Mouse (Mus musculus) midbrain, embryonic 14.5 days (tissue): ENCODE results near the gene Lrsam1. TPM values are rescaled to one million over a fixed set of nuclear protein-coding genes. Genes with fewer than 3 reads are reported as not detected.
A peak's percentile ranks its signal among the peaks of the same experiment; 100 is the strongest.

Experiments used
- ATAC-seq: fragments of 200-750 bp; cut with Nextera tagmentation; 2 replicates; pipeline ENCODE4 v1.8.0; 2017; ENCODE audit warnings: moderate number of reproducible peaks, moderate library complexity; ENCODE audit not compliant: low FRiP score, low TSS enrichment
- DNase-seq: peaks from one replicate; pipeline ENCODE4 v3.0.0-alpha.2; 2015
- H3K27ac ChIP-seq: fragments of 300-500 bp; sonication (generic); replicated peaks from 2 replicates; pipeline ENCODE4 v1.5.1; 2014; ENCODE audit warnings: mild to moderate bottlenecking, low read depth, low read length, moderate library complexity
- H3K27me3 ChIP-seq: fragments of 300-500 bp; sonication (generic); 2 replicates; pipeline ENCODE4 v1.6.1; 2014; ENCODE audit warnings: low read length, control low read depth, mixed read lengths; ENCODE audit not compliant: control insufficient read depth, insufficient read depth
- H3K36me3 ChIP-seq: fragments of 300-500 bp; sonication (generic); 2 replicates; pipeline ENCODE4 v1.6.1; 2014; ENCODE audit warnings: low read length, control low read depth; ENCODE audit not compliant: control insufficient read depth, insufficient read depth
- H3K4me1 ChIP-seq: fragments of 300-500 bp; sonication (generic); 2 replicates; pipeline ENCODE4 v1.6.1; 2014; ENCODE audit warnings: mild to moderate bottlenecking, antibody characterized with exemption, low read length, control low read depth; ENCODE audit not compliant: control insufficient read depth, insufficient read depth
- H3K4me2 ChIP-seq: fragments of 300-500 bp; sonication (generic); 2 replicates; pipeline ENCODE4 v1.6.1; 2014; ENCODE audit warnings: mild to moderate bottlenecking, low read length, moderate library complexity
- H3K4me3 ChIP-seq: fragments of 300-500 bp; sonication (generic); replicated peaks from 2 replicates; pipeline ENCODE4 v1.5.1; 2014; ENCODE audit warnings: low read depth, low read length
- H3K9ac ChIP-seq: fragments of 300-500 bp; sonication (generic); replicated peaks from 2 replicates; pipeline ENCODE4 v1.6.1; 2014; ENCODE audit warnings: mild to moderate bottlenecking, low read length, moderate library complexity
- H3K9me3 ChIP-seq: fragments of 300-500 bp; sonication (generic); 2 replicates; pipeline ENCODE4 v1.6.1; 2016; ENCODE audit warnings: low read length, control low read depth, mixed read lengths; ENCODE audit not compliant: control insufficient read depth
- WGBS: fragments of 180-500 bp; shearing (Covaris S2); extraction: QIAGEN DNeasy Blood & Tissue Kit; methylation state at CpG from one replicate; pipeline ENCODE4 v1.1.7; 2014; 5-methylcytosine and 5-hydroxymethylcytosine counted together
- polyA plus RNA-seq: library from polyadenylated mRNA; unstranded; fragments of >200 nt; fragmentation: Nextera tagmentation; extraction: Ambion mirVana; gene quantifications from 2 replicates; pipeline ENCODE4 v1.2.1, GENCODE M21; 2014

The Lrsam1 gene
- polyA plus RNA-seq, 1 experiment from 2014 or later: 19.8 TPM

DNA sequence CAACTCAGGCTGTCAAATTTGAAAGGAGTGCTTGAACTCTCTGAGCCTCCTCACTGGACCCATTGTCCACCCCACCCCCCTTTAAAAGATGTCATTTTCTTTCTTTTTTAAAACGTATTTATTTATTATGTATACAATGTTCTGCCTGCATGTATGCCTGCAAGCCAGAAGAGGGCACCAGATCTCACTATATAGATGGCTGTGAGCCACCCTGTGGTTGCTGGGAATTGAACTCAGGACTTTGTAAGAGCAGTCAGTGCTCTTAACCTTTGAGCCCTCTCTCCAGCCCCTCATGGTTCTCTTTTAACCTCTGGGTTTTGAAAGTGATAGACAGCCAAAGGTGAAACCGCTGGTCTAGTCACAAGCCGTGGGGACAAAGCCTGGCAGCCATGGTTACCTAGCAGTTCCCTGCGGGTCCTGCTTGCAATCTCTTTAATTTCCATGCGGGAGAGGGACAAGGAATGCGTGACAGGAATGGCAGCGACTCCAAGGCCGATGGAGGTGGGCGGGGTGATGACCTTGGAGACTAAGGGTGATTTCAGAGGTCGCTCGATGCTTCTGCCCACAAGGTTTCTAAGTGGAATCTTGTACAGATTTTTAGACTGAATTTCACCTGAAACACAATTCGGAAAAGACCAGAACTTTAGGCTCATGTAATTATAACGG, 28.9 kb upstream of the Lrsam1 start:
- 48% methylated on average over 13 of the region's 13 CpGs for WGBS
- H3K36me3 ChIP-seq: 0 out of 2 replicates have a peak, but pooled peaks cover 2% of the 10 kb centered on the region
- H3K4me1 ChIP-seq: no peaks in the 10 kb centered on the region
- H3K27me3 ChIP-seq: no peaks in the 10 kb centered on the region
- H3K4me2 ChIP-seq: no peak overlapping the region
- H3K9ac ChIP-seq: no peak overlapping the region
- ATAC-seq (no peak), DNase-seq (peak; percentile 59)
- H3K9me3 ChIP-seq: no peaks in the 10 kb centered on the region
- no peak overlapping the region for H3K27ac ChIP-seq
- no peak overlapping the region for H3K4me3 ChIP-seq

DNA sequence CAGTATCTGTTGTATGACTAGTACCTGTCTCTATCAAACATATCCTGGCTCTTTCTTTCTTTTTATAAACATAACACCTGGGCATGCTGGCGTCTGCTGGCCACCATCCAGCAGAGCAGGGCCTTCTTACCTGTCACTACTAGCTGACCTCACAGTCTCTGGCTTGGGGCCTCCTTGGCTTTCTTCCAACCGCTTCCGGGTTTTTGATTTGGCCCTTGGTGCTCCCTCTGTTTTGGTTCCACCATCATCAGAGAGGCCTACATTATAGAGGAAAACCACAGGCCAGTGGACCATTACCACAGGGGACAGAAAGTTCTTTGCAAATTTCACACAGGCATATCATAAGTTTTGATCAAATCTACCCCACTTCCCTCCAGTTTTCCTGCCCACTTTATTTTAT, 28.0 kb upstream of the Lrsam1 start:
- Histone ChIP-seq H3K9me3 (no peaks in the 10 kb centered on the region), H3K27ac (no peak overlapping the region), H3K36me3 (no peaks in the 10 kb centered on the region), H3K9ac (no peak overlapping the region), H3K4me1 (no peaks in the 10 kb centered on the region), H3K4me2 (no peak overlapping the region), H3K27me3 (no peaks in the 10 kb centered on the region), H3K4me3 (no peak overlapping the region)
- DNase-seq (no peak), ATAC-seq (no peak)
- 86% methylated on average over 3 of the region's 3 CpGs for WGBS

DNA sequence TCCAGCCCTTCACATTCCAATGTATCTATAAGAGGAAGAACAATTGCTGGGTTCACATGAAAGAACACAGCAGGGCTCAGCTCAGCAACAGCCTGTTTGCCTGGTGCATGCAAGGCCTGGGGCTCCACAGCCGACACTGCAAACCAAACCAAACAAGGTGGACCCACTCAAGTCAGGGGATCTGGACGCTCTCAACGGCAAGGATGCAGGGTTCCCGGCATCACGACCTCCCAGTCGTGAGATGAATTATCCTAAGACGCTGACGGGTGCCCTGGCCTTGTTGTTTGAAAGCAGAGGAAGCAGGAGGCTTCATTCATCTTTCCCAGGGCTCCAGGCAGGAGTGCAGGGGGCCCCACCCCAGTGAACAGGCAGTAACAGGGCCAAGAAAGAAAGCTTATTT, 24.4 kb upstream of the Lrsam1 start:
- no peak for DNase-seq
- no peaks in the 10 kb centered on the region for H3K27me3 ChIP-seq
- peaks cover 14% of the 10 kb centered on the region for H3K4me1 ChIP-seq
- H3K9me3 ChIP-seq: no peaks in the 10 kb centered on the region
- H3K4me2 ChIP-seq: no peak overlapping the region
- no peak overlapping the region for H3K4me3 ChIP-seq
- H3K36me3 ChIP-seq: no peaks in the 10 kb centered on the region
- H3K9ac ChIP-seq: no peak overlapping the region
- WGBS: 67% methylated on average over 8 of the region's 8 CpGs
- no peak for ATAC-seq
- H3K27ac ChIP-seq: no peak overlapping the region

DNA sequence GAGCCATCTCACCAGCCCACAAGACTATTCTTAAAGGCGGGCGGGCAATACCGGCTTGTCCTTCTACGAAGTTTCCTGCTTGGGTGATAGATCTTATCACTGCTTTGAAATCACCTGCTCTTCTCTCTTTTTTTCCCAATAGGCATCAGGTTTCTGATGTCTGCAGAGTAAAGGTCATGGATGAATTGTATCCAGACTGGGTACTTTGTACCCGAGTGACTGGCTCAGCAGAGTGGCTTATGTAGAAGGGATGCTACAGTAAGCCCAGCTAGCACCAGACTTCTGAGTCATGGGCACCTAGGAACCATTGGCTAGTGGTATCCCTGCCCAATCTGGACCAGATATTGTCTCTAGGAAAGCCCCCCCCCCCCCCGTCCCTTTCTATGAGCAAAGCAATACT, 22.2 kb upstream of the Lrsam1 start:
- Histone ChIP-seq H3K27me3 (no peaks in the 10 kb centered on the region), H3K9ac (no peak overlapping the region), H3K27ac (no peak overlapping the region), H3K4me2 (no peak overlapping the region), H3K4me1 (peaks cover 19% of the 10 kb centered on the region), H3K9me3 (no peaks in the 10 kb centered on the region), H3K36me3 (no peaks in the 10 kb centered on the region), H3K4me3 (no peak overlapping the region)
- DNase-seq (no peak), ATAC-seq (no peak)
- WGBS: 49% methylated on average over 6 of the region's 6 CpGs

GRCm38 (mm10) chr2:32982700-32983099, 21.3 kb upstream of the Lrsam1 start:
- no peak overlapping the region for H3K9ac ChIP-seq
- H3K4me2 ChIP-seq: peak overlapping the region; percentile 76
- no peak overlapping the region for H3K27ac ChIP-seq
- no peaks in the 10 kb centered on the region for H3K27me3 ChIP-seq
- WGBS: 8% methylated on average over 4 of the region's 4 CpGs
- ATAC-seq (no peak), DNase-seq (no peak)
- H3K4me3 ChIP-seq: peak overlapping the region; percentile 80
- peaks cover 19% of the 10 kb centered on the region for H3K4me1 ChIP-seq
- H3K9me3 ChIP-seq: no peaks in the 10 kb centered on the region
- H3K36me3 ChIP-seq: no peaks in the 10 kb centered on the region

DNA sequence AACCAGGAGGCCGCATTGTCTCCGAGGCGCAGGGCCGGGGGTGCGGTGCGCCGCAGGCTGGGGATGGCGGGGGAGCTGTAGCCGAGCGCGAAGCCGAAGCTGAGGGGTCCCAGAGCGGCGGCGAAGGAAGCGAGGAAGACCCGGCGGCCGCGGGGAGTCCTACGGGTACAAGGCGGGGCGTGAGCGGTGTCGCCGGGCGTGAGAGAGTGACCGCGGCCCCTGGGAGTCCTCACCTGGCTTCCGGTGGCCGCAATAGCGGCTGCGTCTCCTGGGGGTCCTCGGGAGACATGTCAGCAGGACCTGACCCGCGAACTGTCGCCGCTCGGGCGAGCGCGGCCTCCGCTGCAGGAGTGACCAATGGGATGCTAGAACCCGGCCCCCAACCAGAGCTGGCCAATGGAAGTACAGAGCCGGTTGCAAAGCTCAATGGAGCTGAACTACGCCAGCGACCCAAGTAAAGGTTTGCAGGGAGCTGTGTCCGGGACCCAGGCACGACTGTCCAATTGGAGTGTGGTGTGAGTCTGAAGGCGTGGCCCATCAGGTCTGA, 20.4 kb upstream of the Lrsam1 start, which contains the start of gene Slc2a8:
TSS of gene Slc2a8 (minus strand) at position 359 of the 547 bp plus-strand sequence.
- DNase-seq: peak; percentile 94
- Histone ChIP-seq H3K27ac (peak within 1 kb of the TSS; percentile 70), H3K9ac (peak within 1 kb of the TSS; percentile 88), H3K9me3 (no peaks in the 10 kb centered on the region), H3K4me3 (peak within 1 kb of the TSS; percentile 80), H3K27me3 (no peaks in the 10 kb centered on the region), H3K4me2 (peak within 1 kb of the TSS; percentile 76), H3K4me1 (peaks cover 19% of the 10 kb centered on the region), H3K36me3 (peaks cover under 1% of the 10 kb centered on the region; the same call in 1 of the 2 replicates)
- ATAC-seq: peak; percentile 97
- WGBS: under 1% methylated on average over 50 of the region's 50 CpGs

- ATAC-seq: peak; percentile 31; the same call in 1 of the 2 replicates
Measured at GRCm38 (mm10) chr2:32981281-32981680, 19.9 kb upstream of the Lrsam1 start.

GRCm38 (mm10) chr2:32979675-32980074, 18.3 kb upstream of the Lrsam1 start:
- H3K4me3 ChIP-seq: no peak overlapping the region
- no peaks in the 10 kb centered on the region for H3K9me3 ChIP-seq
- DNase-seq (no peak), ATAC-seq (no peak)
- H3K36me3 ChIP-seq: peaks cover 20% of the 10 kb centered on the region
- WGBS: 91% methylated on average over 7 of the region's 7 CpGs
- H3K9ac ChIP-seq: no peak overlapping the region
- no peak overlapping the region for H3K27ac ChIP-seq
- no peak overlapping the region for H3K4me2 ChIP-seq
- no peaks in the 10 kb centered on the region for H3K27me3 ChIP-seq
- peaks cover 19% of the 10 kb centered on the region for H3K4me1 ChIP-seq

More at GRCm38 (mm10) chr2:32981281-32981680, 19.9 kb upstream of the Lrsam1 start:
- H3K4me3 ChIP-seq: peak overlapping the region; percentile 80
- peaks cover 5% of the 10 kb centered on the region; the same call in 1 of the 2 replicates for H3K36me3 ChIP-seq
- peak; percentile 41 for DNase-seq
- peak overlapping the region; percentile 88 for H3K9ac ChIP-seq
- H3K27me3 ChIP-seq: no peaks in the 10 kb centered on the region
- no peaks in the 10 kb centered on the region for H3K9me3 ChIP-seq
- H3K4me1 ChIP-seq: peaks cover 19% of the 10 kb centered on the region
- WGBS: 1% methylated on average over 23 of the region's 23 CpGs
- peak overlapping the region; percentile 70 for H3K27ac ChIP-seq
- H3K4me2 ChIP-seq: peak overlapping the region; percentile 76

DNA sequence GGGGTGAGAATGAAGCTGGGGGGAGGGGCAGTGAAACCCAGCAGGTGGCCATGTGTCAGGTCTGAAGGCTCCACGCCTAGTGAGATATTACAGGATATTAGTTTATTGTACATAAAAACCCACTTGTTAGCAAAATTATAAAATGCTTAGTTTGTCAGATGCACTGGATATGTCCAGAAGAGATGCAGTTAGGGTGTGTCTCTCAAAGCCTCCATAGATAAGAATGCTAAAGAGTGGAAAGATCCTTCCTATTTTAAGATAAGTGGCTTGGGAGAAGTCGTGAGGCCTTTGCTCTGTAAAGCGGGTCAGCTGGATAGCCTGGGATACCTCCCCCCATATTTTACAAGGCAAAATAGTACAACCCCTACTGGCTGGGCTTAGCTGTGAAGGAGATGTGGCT, 17.3 kb upstream of the Lrsam1 start:
- no peak for DNase-seq
- ATAC-seq: no peak
- Histone ChIP-seq H3K9me3 (no peaks in the 10 kb centered on the region), H3K4me3 (no peak overlapping the region), H3K4me2 (no peak overlapping the region), H3K27me3 (no peaks in the 10 kb centered on the region), H3K27ac (no peak overlapping the region), H3K4me1 (peaks cover 19% of the 10 kb centered on the region), H3K9ac (no peak overlapping the region), H3K36me3 (peaks cover 30% of the 10 kb centered on the region)
- WGBS: 78% methylated on average over 3 of the region's 3 CpGs
